Mouse (Mus musculus): ENCODE results near the gene Snai3.

- TF ChIP-seq POLR2A (IDR thresholded peaks at IDR 0.05; ENCODE audit: low read depth, low read length) (no peak), CTCF (IDR thresholded peaks at IDR 0.05; ENCODE audit: extremely low read depth, insufficient read length, insufficient replicate concordance, low read depth, low read length) (no peak)
These were observed 27.1 kb downstream of the Snai3 start for GRCm38 (mm10) chr8:122433269-122433905.

All from small intestine, adult 2 months (tissue).